Mouse (Mus musculus): ENCODE measurements around the gene Cracr2a. TPM values are rescaled to one million over a fixed set of nuclear protein-coding genes. Genes with fewer than 3 reads are reported as not detected.

Gene Cracr2a
- polyA plus RNA-seq, 2 experiments: 0.35 to 0.51 TPM

DNA sequence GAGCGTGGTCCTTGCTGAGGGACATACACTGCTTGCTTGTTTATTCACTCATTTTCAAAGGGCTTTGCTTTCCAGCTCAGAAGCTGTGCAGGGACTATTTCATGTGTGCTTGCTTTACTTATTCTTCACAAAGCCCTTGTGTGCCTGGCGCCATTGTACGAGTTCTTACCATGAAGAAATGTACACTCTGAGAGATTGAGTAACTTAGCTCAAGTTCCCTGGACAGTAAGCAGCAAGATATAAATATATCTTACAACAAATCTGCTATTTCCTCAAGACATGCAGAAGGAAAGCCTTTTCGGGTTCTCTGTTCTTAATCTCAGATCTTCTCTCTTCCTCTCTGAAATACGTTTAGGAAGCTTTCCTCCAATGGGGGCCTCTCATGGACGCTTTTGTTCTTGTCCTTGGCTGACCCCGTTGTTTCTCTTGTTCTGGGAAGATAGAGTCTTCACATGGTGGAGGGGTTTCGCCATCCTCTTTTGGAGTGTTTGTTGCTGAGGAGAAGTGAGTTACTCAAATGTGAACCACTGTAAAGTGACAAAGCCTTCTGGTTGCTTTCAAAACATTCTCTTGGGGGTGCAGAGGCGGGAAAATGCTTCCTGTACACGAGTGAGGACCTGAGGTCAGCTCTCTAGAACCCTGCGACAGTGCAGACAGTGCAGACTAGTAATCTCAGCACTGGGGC is 12.8 kb downstream of the Cracr2a start:
- H3K4me2 ChIP-seq (ENCODE audit: low read depth): no peak overlapping the region
- peaks cover 10 to 27% of the 10 kb centered on the region in 2 experiments; a peak in 3 of 4 replicates for H3K4me1 ChIP-seq (replicated peaks; ENCODE audit: control insufficient read depth in 2 of 2, insufficient read depth in 2 of 2, low read length in 1 of 2)
- no peak overlapping the region for H3K4me3 ChIP-seq (ENCODE audit: insufficient read depth in 1 of 2, low read depth in 2 of 2, low read length in 2 of 2)
- H3K27ac ChIP-seq: no peak overlapping the region
- 42% methylated on average over 11 of the region's 11 CpGs for WGBS (ENCODE audit: insufficient replicate concordance)
- TF ChIP-seq CTCF (IDR thresholded peaks at IDR 0.05; ENCODE audit: low read depth) (no peak), EP300 (IDR thresholded peaks at IDR 0.05; ENCODE audit: low read depth) (no peak)
- no peak overlapping the region for H3K9ac ChIP-seq (replicated peaks)
- DNase-seq (ENCODE audit: low read depth in 3 of 3, low spot score in 3 of 3) (no peak), ATAC-seq (ENCODE audit: insufficient read depth) (no peak)
- no peaks in the 10 kb centered on the region for H3K9me3 ChIP-seq (ENCODE audit: control insufficient read depth, low read length)
- H3K27me3 ChIP-seq (ENCODE audit: control insufficient read depth, insufficient read depth, low read length): no peaks in the 10 kb centered on the region
- no peaks in the 10 kb centered on the region for H3K36me3 ChIP-seq (replicated peaks; ENCODE audit: control insufficient read depth, insufficient read depth, low read depth)

DNA sequence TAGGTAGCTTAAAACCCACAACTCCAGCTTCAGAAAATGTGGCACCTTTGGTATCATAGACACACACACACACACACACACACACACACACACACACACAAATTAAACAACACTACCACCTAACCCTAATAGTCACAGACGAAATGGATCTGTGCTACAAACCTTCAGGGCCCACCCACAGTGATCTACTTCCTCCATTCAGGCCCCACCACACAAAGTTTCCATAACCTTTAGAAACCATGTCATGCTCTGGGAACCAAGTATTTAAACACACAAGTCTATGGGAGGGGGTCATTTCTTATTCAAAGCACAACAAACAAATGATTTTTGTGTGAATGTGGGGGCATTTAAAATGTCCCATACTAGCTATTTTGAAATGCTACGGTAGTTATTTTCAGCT is 14.1 kb downstream of the Cracr2a start:
- Histone ChIP-seq H3K27me3 (ENCODE audit: control insufficient read depth, insufficient read depth, low read length) (no peaks in the 10 kb centered on the region), H3K9ac (replicated peaks) (no peak overlapping the region), H3K4me1 (replicated peaks; ENCODE audit: control insufficient read depth in 2 of 2, insufficient read depth in 2 of 2, low read length in 1 of 2) (peaks cover 10 to 34% of the 10 kb centered on the region in 2 experiments; a peak in 3 of 4 replicates), H3K27ac (no peak overlapping the region), H3K4me3 (ENCODE audit: insufficient read depth in 1 of 2, low read depth in 2 of 2, low read length in 2 of 2) (no peak overlapping the region), H3K36me3 (replicated peaks; ENCODE audit: control insufficient read depth, insufficient read depth, low read depth) (no peaks in the 10 kb centered on the region), H3K9me3 (ENCODE audit: control insufficient read depth, low read length) (no peaks in the 10 kb centered on the region), H3K4me2 (ENCODE audit: low read depth) (no peak overlapping the region)
- ATAC-seq (ENCODE audit: insufficient read depth) (no peak), DNase-seq (ENCODE audit: low read depth in 3 of 3, low spot score in 3 of 3) (no peak)
- 75% methylated on average over 2 of the region's 2 CpGs for WGBS (ENCODE audit: insufficient replicate concordance)
- no peak for TF ChIP-seq CTCF (IDR thresholded peaks at IDR 0.05; ENCODE audit: low read depth)
- no peak for TF ChIP-seq EP300 (IDR thresholded peaks at IDR 0.05; ENCODE audit: low read depth)

DNA sequence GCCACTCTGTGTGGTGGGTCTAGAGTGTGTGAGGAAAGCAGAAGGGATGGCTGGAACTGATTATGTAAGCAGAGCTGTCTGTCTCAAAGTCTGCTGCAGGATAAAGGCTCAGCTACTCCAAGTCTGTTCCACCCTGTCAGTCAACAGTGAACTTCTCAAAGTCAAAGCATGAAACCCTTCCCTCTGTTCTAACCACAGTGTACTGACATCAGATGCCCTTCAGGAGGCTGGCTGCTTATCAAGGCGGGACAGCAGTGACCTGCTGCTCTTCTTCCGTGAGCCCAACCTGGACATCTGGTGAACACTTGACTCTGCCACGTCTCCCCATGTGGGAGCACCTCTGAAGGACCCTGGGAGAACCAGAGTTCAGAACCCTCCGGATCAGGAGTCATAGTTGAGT is 16.6 kb downstream of the Cracr2a start:
- Histone ChIP-seq H3K27ac (peak overlapping the region; percentile 23), H3K4me1 (replicated peaks; ENCODE audit: control insufficient read depth in 2 of 2, insufficient read depth in 2 of 2, low read length in 1 of 2) (peaks cover 17 to 50% of the 10 kb centered on the region in 2 experiments), H3K27me3 (ENCODE audit: control insufficient read depth, insufficient read depth, low read length) (no peaks in the 10 kb centered on the region), H3K9ac (replicated peaks) (no peak overlapping the region), H3K9me3 (ENCODE audit: control insufficient read depth, low read length) (no peaks in the 10 kb centered on the region), H3K36me3 (replicated peaks; ENCODE audit: control insufficient read depth, insufficient read depth, low read depth) (no peaks in the 10 kb centered on the region), H3K4me2 (ENCODE audit: low read depth) (peak overlapping the region; percentile 41), H3K4me3 (ENCODE audit: insufficient read depth in 1 of 2, low read depth in 2 of 2, low read length in 2 of 2) (no peak overlapping the region)
- WGBS (ENCODE audit: insufficient replicate concordance): 10% methylated on average over 4 of the region's 4 CpGs
- ATAC-seq (ENCODE audit: insufficient read depth) (peak; percentile 85), DNase-seq (ENCODE audit: low read depth in 3 of 3, low spot score in 3 of 3) (peak; percentile 34 to 49 (median 42))
- TF ChIP-seq CTCF (IDR thresholded peaks at IDR 0.05; ENCODE audit: low read depth) (no peak), EP300 (IDR thresholded peaks at IDR 0.05; ENCODE audit: low read depth) (peak; percentile 70)

DNA sequence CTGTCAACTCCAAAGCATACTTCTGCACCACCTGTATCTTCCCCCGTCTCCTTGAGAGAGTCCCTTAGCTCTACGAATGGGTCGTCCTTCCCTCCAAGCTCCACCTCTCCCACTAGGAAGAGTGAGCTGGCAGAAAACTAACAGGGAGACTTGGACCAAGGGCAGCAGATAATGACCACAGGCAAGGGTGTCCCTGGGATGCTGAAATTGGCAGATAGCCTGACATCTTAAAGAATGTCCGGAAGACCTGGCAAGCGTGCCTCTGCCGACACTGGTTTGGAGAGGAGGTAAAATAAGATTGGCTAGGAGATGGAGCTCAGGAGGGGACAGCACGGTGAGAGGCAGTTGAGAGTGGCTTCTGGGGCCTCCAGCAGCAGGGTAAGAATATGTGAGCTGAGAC is 17.2 kb downstream of the Cracr2a start:
- Histone ChIP-seq H3K36me3 (replicated peaks; ENCODE audit: control insufficient read depth, insufficient read depth, low read depth) (no peaks in the 10 kb centered on the region), H3K4me2 (ENCODE audit: low read depth) (no peak overlapping the region; the same call in 1 of the 2 replicates), H3K27ac (no peak overlapping the region)

DNA sequence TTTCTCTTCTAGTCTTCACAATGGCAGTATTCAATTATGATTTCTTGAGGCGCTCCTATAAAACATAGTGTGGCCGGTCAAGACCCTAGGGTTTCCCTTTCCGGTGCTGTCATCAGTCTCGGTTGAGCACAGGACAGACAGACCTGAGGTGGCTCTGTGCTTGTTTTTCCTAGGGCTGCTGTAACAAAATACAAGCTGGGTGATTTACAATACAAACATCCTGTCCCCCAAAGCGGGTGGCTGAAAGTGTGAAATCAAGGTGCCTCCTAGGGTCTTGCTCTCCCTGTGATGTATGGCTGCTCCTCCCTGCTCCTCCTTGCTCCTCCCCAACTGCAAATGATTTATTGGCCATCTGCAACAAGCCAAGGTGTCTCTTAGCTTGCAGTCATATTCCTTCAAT is 17.7 kb downstream of the Cracr2a start:
- ATAC-seq (ENCODE audit: insufficient read depth) (no peak), DNase-seq (ENCODE audit: low read depth in 3 of 3, low spot score in 3 of 3) (no peak)
- peak overlapping the region; percentile 20 for H3K4me2 ChIP-seq (ENCODE audit: low read depth)
- H3K4me1 ChIP-seq (replicated peaks; ENCODE audit: control insufficient read depth in 2 of 2, insufficient read depth in 2 of 2, low read length in 1 of 2): peaks cover 17 to 51% of the 10 kb centered on the region in 2 experiments
- no peak overlapping the region for H3K9ac ChIP-seq (replicated peaks)
- 79% methylated on average over 5 of the region's 5 CpGs for WGBS (ENCODE audit: insufficient replicate concordance)
- no peak overlapping the region for H3K27ac ChIP-seq
- no peaks in the 10 kb centered on the region for H3K36me3 ChIP-seq (replicated peaks; ENCODE audit: control insufficient read depth, insufficient read depth, low read depth)
- H3K27me3 ChIP-seq (ENCODE audit: control insufficient read depth, insufficient read depth, low read length): no peaks in the 10 kb centered on the region
- TF ChIP-seq CTCF (IDR thresholded peaks at IDR 0.05; ENCODE audit: low read depth): no peak
- no peak for TF ChIP-seq EP300 (IDR thresholded peaks at IDR 0.05; ENCODE audit: low read depth)
- H3K9me3 ChIP-seq (ENCODE audit: control insufficient read depth, low read length): no peaks in the 10 kb centered on the region
- no peak overlapping the region for H3K4me3 ChIP-seq (ENCODE audit: insufficient read depth in 1 of 2, low read depth in 2 of 2, low read length in 2 of 2)

More for the DNA sequence above, 17.2 kb downstream of the Cracr2a start:
- H3K27me3 ChIP-seq (ENCODE audit: control insufficient read depth, insufficient read depth, low read length): no peaks in the 10 kb centered on the region
- peaks cover 17 to 51% of the 10 kb centered on the region in 2 experiments for H3K4me1 ChIP-seq (replicated peaks; ENCODE audit: control insufficient read depth in 2 of 2, insufficient read depth in 2 of 2, low read length in 1 of 2)
- ATAC-seq (ENCODE audit: insufficient read depth): no peak
- no peak overlapping the region; a peak in 1 of 4 replicates for H3K4me3 ChIP-seq (ENCODE audit: insufficient read depth in 1 of 2, low read depth in 2 of 2, low read length in 2 of 2)
- 50% methylated on average over 7 of the region's 7 CpGs for WGBS (ENCODE audit: insufficient replicate concordance)
- no peaks in the 10 kb centered on the region for H3K9me3 ChIP-seq (ENCODE audit: control insufficient read depth, low read length)
- no peak overlapping the region for H3K9ac ChIP-seq (replicated peaks)
- DNase-seq (ENCODE audit: low read depth in 3 of 3, low spot score in 3 of 3): no peak
- TF ChIP-seq EP300 (IDR thresholded peaks at IDR 0.05; ENCODE audit: low read depth): no peak
- TF ChIP-seq CTCF (IDR thresholded peaks at IDR 0.05; ENCODE audit: low read depth): no peak

Data from liver, embryonic 14.5 days (tissue).